Mouse (Mus musculus): ENCODE data around the gene Erlin1.

Erlin1 gene

DNA sequence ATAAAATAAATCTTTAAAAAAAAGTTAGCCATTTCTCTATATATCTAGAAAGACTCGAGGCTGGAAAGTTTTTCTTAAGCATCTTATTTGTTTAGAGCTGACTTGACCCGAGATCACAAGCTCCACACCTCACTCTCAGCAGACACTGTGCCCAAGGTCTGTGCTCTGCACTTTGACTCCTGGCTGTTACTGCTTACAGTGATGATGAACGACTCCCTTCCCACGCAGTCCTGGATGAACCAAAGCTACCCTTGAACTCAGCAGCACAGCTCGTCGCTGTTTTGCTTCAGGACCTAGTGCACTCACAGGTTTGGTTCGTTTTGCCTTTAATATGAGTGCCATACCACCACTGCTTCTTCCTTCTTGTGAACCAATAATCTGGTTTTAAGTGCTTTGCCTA lies 5.8 kb downstream of the Erlin1 start:
- DNase-seq (ENCODE audit: low read depth, low spot score), result no peak

DNA sequence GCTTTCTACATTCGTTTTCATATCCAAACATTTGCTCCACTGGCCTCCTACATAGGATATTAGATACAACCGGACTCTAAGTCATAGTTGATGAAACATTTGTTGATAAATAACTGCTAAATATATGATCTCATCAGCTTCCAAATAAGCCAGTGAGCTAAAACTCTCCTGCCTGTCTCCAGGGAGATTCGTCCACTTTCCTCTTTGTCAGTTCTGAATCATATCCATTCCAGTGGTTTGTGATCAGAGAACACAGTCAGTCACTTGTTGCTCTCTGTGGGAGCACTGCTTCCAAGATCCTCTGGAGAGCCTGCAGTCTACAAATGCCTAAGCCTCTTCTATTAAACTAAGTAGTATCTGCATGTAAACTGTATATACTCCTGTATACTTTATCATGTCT lies 9.4 kb downstream of the Erlin1 start:
- no peak for DNase-seq (ENCODE audit: low read depth, low spot score)

DNA sequence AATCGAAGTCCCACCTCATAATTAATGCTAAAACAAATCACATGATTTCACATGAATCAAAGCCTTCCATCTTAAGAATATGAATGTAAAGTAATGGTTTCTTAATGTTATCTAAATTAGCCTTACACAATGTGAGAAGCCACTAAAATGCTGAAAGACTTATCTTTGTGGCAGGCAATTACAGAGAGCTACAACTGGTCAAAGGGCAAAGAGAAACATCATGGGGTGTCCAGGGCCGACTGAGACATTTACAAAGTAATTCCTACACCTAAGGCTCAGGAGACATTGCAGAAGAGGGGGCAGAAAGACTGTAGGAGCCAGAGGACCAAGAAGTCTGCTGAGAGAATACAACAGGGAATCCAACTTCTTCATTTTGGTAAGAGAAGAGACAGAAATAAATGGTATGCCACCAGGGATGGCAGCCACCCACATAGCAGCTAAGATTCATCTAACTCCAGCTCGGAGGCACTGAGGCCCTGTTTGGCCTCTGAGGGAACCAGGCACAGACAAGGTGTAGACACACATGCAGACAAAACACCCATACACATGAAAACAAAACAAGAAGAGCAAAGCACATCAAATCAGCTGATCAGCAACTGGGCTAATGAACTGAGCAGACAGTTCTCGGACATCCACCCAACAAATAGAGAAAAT lies 14.3 kb downstream of the Erlin1 start:
- no peak for DNase-seq (ENCODE audit: low read depth, low spot score)

DNA sequence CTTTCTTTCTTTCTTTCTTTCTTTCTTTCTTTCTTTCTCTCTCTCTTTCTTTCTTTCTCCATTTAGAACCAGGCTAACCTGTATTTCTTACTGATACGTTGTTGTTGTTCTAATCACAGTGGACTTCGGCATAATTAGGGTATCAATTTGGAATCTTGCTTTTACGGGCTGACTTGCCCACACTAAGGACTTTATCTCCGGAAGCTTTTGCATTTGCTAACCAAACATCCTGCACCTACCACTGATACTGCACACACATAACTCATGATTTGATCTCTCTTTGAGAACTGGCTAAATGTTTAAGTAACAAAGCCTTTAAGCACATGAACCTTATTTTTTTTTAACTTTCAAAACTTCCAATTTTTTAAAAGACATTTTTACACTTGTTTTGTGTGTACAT lies 19.2 kb downstream of the Erlin1 start:
- no peak for DNase-seq (ENCODE audit: low read depth, low spot score)

DNA sequence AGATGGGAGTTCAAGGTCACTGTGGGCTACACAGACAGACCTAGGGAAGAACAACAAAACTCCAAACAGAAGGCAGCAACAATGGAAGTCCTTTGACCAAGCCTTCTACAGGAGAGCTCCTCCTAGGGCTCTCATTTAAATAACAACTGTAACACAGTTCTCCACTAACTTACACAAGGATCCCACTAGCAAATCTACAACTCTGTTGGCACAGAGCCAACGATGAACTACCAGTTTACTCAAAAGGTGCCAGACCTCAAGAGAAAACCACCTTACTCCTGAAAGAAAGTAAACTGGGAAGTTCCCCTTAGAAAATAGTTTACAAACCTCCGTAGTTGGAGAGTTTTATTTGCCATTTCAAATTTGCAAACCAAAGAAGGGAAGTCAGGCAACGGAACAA lies 20.3 kb downstream of the Erlin1 start:
- DNase-seq (ENCODE audit: low read depth, low spot score), result no peak

- DNase-seq (ENCODE audit: low read depth, low spot score), result no peak
Observed at GRCm38 (mm10) chr19:44045847-44046246, 23.7 kb downstream of the Erlin1 start.

- DNase-seq (ENCODE audit: low read depth, low spot score), result no peak
Observed at GRCm38 (mm10) chr19:44042121-44042520, 27.5 kb downstream of the Erlin1 start.

- DNase-seq (ENCODE audit: low read depth, low spot score), result no peak
Observed at GRCm38 (mm10) chr19:44033396-44033795, 36.2 kb downstream of the Erlin1 start.

- no peak for DNase-seq (ENCODE audit: low read depth, low spot score)
Observed at GRCm38 (mm10) chr19:44032046-44032744, 37.4 kb downstream of the Erlin1 start.

- no peak for DNase-seq (ENCODE audit: low read depth, low spot score)
Observed at GRCm38 (mm10) chr19:44030024-44030423, 39.6 kb downstream of the Erlin1 start.

DNA sequence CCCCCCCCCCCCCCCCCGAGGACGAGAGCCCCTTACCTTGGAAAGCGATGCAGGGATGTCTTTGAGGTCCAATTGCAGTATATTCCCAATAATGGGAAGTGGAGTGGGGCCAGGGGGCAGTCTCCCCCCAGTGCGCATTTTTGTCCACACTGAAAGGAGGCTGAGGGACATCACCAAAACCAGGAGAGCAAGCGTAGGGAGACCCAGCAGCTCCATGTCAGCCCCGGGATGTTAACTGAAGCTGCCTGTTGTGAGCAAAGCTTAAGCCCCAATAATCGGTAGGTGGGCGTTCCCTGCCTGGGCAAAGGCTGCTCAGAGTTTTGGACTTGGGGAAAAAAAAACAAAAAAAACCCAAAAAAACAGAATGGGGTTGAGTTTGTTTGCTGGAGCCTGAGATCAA lies 40.6 kb downstream of the Erlin1 start, which contains the start of gene Cyp2c23:
Cyp2c23 (minus strand) TSS at position 237 of the 400 bp plus-strand sequence.
- no peak for DNase-seq (ENCODE audit: low read depth, low spot score)

DNA sequence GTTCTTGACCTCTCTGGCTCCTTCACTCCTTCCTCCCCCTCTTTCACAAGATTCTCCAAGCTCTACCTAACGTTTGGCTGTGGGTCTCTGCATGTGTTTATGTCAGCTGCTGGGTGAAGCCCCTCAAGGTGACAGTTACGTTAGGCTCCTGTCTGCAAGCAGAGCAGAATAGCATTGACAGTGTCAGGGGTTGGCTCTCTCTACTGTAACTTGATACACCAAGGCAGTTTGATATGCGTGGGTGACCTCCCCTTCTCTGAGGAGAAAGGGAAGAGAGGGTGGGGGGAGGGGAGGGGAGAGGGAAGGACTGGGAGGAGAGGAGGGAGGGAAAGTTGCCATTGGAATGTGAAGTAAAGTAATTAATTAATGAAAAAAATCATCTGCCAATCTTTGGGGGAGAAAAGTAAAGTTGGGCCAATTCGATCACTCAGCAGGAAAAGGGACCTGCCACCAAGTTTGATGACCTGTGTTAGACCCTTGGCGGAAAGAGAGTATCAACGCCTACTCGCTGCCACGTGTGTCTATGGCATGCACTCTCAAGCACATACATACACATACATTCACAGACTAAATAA lies 42.5 kb downstream of the Erlin1 start:
- no peak for DNase-seq (ENCODE audit: low read depth, low spot score)

DNA sequence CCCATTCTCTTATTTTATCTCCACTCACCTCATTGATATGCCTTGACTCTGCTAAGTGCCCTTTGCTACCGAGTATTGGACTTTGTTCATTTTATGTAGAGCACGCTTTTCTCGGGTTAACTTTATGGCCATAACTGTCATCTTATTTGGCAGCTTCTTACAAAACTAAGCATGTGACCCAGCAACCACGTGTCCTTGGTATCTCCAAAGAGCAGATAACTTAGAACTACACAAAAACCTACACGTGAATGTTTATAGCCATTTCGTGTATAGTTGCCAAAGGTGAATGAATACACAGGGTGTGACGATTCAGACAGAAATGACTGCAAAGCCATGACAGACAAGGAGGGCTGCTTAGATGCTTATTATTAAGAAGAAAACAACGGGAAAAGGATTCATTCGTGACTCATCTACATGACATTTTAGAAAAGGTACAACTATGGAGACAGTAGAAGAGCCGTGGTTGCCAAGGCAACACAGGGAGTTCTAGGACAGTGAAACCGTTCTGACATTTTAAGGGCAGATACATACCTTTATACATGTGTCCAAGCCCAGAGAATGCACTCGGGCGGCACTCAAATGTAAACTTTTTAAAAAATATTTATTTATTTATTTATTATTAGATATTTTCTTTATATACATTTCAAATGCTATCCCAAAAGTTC lies 44.5 kb downstream of the Erlin1 start:
- no peak for DNase-seq (ENCODE audit: low read depth, low spot score)

- DNase-seq (ENCODE audit: low read depth, low spot score), result no peak
Observed at GRCm38 (mm10) chr19:44023066-44023465, 46.5 kb downstream of the Erlin1 start.

DNA sequence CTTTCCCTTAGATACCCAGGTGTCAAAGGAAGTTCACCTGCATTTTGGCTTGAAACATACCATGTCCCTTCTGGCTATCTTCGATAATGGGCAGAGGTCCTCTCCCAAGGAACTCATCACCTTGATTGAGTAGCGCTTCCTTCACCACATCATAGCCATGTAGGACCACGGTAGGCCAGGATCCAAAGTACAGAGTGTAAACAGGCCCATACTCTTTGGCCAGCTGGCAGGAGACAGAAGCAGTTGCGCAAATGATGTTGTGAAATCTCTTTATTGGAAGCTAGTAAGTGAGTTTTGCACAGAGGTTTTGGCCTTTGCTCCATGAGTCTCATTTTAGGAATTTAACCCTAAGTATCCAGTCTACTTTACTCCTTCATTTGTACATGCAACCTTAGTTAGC lies 48.1 kb downstream of the Erlin1 start:
- DNase-seq (ENCODE audit: low read depth, low spot score), result no peak

- DNase-seq (ENCODE audit: low read depth, low spot score), result no peak
Observed at GRCm38 (mm10) chr19:44019739-44020138, 49.8 kb downstream of the Erlin1 start.

DNA sequence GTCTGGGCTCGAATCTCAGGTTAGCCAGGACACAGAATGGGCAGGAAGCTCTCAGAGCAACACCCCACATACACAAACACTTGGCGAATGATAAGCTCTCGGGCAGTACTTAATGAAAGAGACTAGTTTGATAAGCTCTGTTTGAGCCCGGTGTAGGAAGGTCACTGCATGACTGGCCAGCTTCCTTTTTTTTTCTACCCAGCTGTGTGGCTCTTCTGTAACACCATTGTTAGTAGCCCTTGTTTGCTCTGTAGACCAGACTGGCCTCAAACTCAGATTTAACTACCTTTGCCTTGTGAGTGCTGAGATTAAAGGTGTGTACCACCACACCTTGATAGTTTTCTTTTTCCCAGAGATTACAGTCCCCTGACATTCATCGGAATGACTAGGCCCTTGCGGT lies 55.7 kb downstream of the Erlin1 start:
- DNase-seq (ENCODE audit: low read depth, low spot score), result no peak

GRCm38 (mm10) chr19:44008784-44009183 lies 60.8 kb downstream of the Erlin1 start:
- no peak for DNase-seq (ENCODE audit: low read depth, low spot score)

DNA sequence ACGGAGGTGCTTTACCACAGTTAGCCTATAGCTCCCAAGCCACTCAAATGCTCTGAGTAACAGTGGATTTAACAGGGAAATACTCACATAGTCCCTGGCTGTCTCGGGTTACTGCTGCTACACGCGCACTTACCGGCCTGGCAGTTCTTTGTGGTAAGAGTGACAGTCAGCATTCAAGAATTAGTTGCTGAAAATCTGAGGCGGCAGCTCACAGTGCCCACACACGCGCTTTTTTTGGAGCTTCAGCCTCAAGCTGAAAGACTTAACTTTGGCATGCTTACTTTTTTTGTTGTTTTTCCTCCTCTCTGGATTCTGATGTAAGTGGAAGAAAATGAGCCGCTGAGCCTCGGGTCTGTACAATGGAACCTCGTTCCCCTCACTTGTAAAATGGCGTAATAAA lies 62.4 kb downstream of the Erlin1 start:
- DNase-seq (ENCODE audit: low read depth, low spot score), result no peak

- no peak for DNase-seq (ENCODE audit: low read depth, low spot score)
Observed at GRCm38 (mm10) chr19:44005025-44005424, 64.6 kb downstream of the Erlin1 start.

DNA sequence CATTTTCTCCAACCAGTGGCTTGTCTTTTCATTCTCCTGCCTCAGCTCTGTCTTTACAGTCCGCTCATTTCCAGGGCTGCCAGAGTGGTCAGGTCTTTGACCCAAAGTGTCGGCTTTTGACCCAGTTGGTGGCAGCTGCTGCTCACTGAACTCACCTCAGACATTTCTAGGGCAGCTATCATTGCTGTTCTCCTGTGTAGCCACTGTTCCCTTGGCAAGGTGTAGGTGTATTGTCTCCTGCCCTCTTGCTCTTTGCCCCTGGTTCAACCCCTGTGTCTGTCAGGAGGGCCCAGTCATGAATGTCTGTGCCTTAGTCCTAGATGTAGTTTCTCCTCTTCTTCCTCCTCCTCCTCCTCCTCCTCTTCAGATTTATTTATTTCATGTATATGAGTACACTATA lies 65.3 kb downstream of the Erlin1 start:
- DNase-seq (ENCODE audit: low read depth, low spot score), result no peak

DNA sequence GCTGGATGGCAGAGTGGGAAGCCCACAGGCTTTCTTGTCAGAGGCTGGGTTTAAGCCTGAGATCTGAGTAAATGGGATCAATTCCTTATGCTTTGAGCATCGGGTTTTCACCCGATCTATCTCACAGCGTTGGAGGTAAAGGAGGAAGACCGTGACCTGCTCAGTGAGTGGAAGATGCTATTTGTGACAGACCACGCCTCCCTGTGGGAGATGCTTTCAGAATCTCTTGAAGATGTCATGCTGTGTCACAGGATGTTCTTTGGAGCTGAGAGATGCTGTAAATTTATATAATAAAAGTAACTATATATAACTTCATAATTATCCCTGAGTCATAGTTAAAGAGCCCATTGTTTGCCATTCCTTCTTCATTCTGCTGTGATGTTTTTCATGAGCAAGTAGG lies 68.9 kb downstream of the Erlin1 start:
- no peak for DNase-seq (ENCODE audit: low read depth, low spot score)

- DNase-seq (ENCODE audit: low read depth, low spot score), result no peak
Observed at GRCm38 (mm10) chr19:44000061-44000460, 69.5 kb downstream of the Erlin1 start.

Measured in retina, postnatal 7 days (tissue).